Mouse (Mus musculus): Measurements from ENCODE around the gene Plod2. TPM values are rescaled to one million over a fixed set of nuclear protein-coding genes. Genes with fewer than 3 reads are reported as not detected.

Plod2 gene
- total RNA-seq, 1 experiment, result 97.7 TPM

DNA sequence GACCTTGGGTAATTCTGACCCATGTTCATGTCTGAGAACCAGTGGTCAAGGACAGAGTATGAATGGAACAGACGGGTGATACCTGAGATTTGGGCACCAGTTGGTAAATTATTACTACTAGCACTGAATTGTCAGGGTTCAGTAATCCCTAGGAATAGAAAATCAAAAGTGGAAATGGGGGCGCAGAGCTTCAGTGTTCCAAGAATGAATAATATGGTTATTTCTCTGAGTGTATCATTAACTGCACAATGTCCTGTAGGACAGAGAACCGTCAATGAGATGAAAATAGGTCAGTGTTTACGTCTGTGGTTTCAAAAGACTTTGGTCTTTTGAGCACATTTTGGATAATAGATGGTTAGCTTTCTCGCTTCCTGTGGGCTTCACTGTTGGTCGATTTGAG is 21.3 kb downstream of the Plod2 start:
- Histone ChIP-seq H3K27ac (ENCODE audit: insufficient read depth, low read depth, low read length, poor library complexity, severe bottlenecking) (no peak overlapping the region), H3K36me3 (ENCODE audit: control insufficient read depth, insufficient read depth, low read length, poor library complexity, severe bottlenecking) (no peaks in the 10 kb centered on the region), H3K9ac (ENCODE audit: insufficient read depth, low read depth, low read length, poor library complexity, severe bottlenecking) (no peak overlapping the region), H3K4me1 (ENCODE audit: control insufficient read depth in 2 of 2, insufficient read depth in 2 of 2, low read length in 2 of 2, poor library complexity in 1 of 2) (no peaks in the 10 kb centered on the region), H3K4me3 (ENCODE audit: insufficient read depth in 1 of 2, low read depth in 1 of 2, low read length in 2 of 2, poor library complexity in 1 of 2, severe bottlenecking in 1 of 2) (no peak overlapping the region), H3K9me3 (ENCODE audit: control insufficient read depth, insufficient read depth, low read depth, low read length) (no peaks in the 10 kb centered on the region)
- in situ Hi-C loops (cut with MboI; ENCODE audit: low sequenced_read_pairs in 2 of 2, unreplicated experiment in 2 of 2), result no loop called here
- no peak for TF ChIP-seq ZNF384 (IDR thresholded peaks at IDR 0.05; ENCODE audit: low read depth, low read length)
- TF ChIP-seq MAFK (IDR thresholded peaks at IDR 0.05; ENCODE audit: insufficient read depth, low read depth, low read length), result no peak
- no peak for TF ChIP-seq CHD2 (IDR thresholded peaks at IDR 0.05; ENCODE audit: low read depth, low read length)
- no peak for TF ChIP-seq ZC3H11A (IDR thresholded peaks at IDR 0.05; ENCODE audit: borderline replicate concordance, low read depth, low read length)
- no peak for DNase-seq (ENCODE audit: low read depth, low spot score)

DNA sequence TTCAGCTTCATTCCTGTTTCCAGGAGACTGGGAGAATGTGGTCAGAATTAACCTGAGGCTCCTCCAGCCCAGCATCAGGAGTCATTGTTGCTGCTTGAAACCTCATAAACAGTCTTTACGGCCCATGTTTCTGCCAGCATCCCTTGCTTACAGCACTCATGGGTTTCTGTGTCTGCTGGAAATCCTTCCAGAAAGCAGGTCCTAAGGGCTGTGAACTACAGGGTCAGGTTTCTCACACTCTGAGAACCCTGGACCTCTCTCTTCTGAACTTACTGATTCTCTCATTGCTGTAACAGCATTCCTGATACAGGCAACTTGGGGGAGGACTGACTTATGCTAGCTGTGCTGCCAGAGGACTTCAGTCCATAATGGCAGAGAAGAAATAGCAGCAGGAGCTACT is 22.4 kb downstream of the Plod2 start:
- no peak for DNase-seq (ENCODE audit: low read depth, low spot score)
- H3K27ac ChIP-seq (ENCODE audit: insufficient read depth, low read depth, low read length, poor library complexity, severe bottlenecking), result no peak overlapping the region
- H3K9me3 ChIP-seq (ENCODE audit: control insufficient read depth, insufficient read depth, low read depth, low read length), result no peaks in the 10 kb centered on the region
- no peaks in the 10 kb centered on the region for H3K36me3 ChIP-seq (ENCODE audit: control insufficient read depth, insufficient read depth, low read length, poor library complexity, severe bottlenecking)
- H3K4me3 ChIP-seq (ENCODE audit: insufficient read depth in 1 of 2, low read depth in 1 of 2, low read length in 2 of 2, poor library complexity in 1 of 2, severe bottlenecking in 1 of 2), result no peak overlapping the region
- in situ Hi-C loops (cut with MboI; ENCODE audit: low sequenced_read_pairs in 2 of 2, unreplicated experiment in 2 of 2), result no loop called here
- TF ChIP-seq HCFC1 (IDR thresholded peaks at IDR 0.05; ENCODE audit: borderline replicate concordance, insufficient read depth, low read length) (no peak), ZNF384 (IDR thresholded peaks at IDR 0.05; ENCODE audit: low read depth, low read length) (no peak), MAFK (IDR thresholded peaks at IDR 0.05; ENCODE audit: insufficient read depth, low read depth, low read length) (no peak), ZC3H11A (IDR thresholded peaks at IDR 0.05; ENCODE audit: borderline replicate concordance, low read depth, low read length) (no peak), CHD2 (IDR thresholded peaks at IDR 0.05; ENCODE audit: low read depth, low read length) (no peak)
- H3K4me1 ChIP-seq (ENCODE audit: control insufficient read depth in 2 of 2, insufficient read depth in 2 of 2, low read length in 2 of 2, poor library complexity in 1 of 2), result no peaks in the 10 kb centered on the region
- H3K9ac ChIP-seq (ENCODE audit: insufficient read depth, low read depth, low read length, poor library complexity, severe bottlenecking), result no peak overlapping the region

DNA sequence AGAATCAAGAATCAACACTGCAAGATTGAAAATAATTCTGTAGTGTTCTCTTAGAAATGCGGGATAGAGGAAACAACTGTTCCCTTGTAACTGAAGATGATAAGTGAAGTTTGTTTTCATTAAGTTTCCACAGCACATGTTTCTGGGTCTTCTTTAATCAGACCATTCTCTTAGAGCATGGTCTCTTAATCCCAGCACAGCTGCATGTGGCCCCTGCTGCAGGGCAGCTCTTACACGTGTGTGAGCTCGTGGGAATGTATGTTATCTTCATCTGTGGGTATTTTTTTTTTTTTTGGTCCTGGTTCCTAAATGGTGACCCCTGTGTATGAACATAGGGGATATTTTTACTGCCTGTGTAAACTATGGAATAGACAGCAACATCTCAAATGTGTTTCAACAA is 24.2 kb downstream of the Plod2 start:
- no peaks in the 10 kb centered on the region for H3K36me3 ChIP-seq (ENCODE audit: control insufficient read depth, insufficient read depth, low read length, poor library complexity, severe bottlenecking)
- no peak for DNase-seq (ENCODE audit: low read depth, low spot score)
- TF ChIP-seq HCFC1 (IDR thresholded peaks at IDR 0.05; ENCODE audit: borderline replicate concordance, insufficient read depth, low read length), result no peak
- TF ChIP-seq ZC3H11A (IDR thresholded peaks at IDR 0.05; ENCODE audit: borderline replicate concordance, low read depth, low read length), result no peak
- no peak for TF ChIP-seq MAFK (IDR thresholded peaks at IDR 0.05; ENCODE audit: insufficient read depth, low read depth, low read length)
- no peak for TF ChIP-seq ZNF384 (IDR thresholded peaks at IDR 0.05; ENCODE audit: low read depth, low read length)
- TF ChIP-seq CHD2 (IDR thresholded peaks at IDR 0.05; ENCODE audit: low read depth, low read length), result no peak
- in situ Hi-C loops (cut with MboI; ENCODE audit: low sequenced_read_pairs in 2 of 2, unreplicated experiment in 2 of 2), result no loop called here
- H3K9ac ChIP-seq (ENCODE audit: insufficient read depth, low read depth, low read length, poor library complexity, severe bottlenecking), result no peak overlapping the region
- no peaks in the 10 kb centered on the region for H3K4me1 ChIP-seq (ENCODE audit: control insufficient read depth in 2 of 2, insufficient read depth in 2 of 2, low read length in 2 of 2, poor library complexity in 1 of 2)
- H3K4me3 ChIP-seq (ENCODE audit: insufficient read depth in 1 of 2, low read depth in 1 of 2, low read length in 2 of 2, poor library complexity in 1 of 2, severe bottlenecking in 1 of 2), result no peak overlapping the region
- H3K27ac ChIP-seq (ENCODE audit: insufficient read depth, low read depth, low read length, poor library complexity, severe bottlenecking), result no peak overlapping the region
- H3K9me3 ChIP-seq (ENCODE audit: control insufficient read depth, insufficient read depth, low read depth, low read length), result no peaks in the 10 kb centered on the region

DNA sequence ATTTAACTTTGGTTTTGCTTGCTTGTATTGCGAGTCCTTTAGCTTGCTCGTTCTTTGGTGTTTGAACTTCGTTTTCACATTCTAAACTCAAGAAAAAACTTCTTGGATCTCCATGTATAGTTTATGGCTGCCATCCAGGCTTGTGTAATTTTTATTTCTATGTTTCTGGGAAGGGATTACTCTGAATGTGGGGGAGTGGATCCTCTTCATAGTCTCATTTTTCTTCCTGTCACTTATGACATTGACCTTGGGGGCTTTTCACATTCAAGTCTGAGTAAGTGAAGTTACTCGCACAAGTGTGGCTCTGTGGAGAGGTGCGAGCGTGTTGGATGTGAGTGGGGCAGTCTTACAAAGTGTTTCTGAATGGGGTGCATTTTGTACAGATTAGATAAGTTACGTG is 25.5 kb downstream of the Plod2 start:
- Histone ChIP-seq H3K27ac (ENCODE audit: insufficient read depth, low read depth, low read length, poor library complexity, severe bottlenecking) (no peak overlapping the region), H3K9me3 (ENCODE audit: control insufficient read depth, insufficient read depth, low read depth, low read length) (no peaks in the 10 kb centered on the region), H3K4me1 (ENCODE audit: control insufficient read depth in 2 of 2, insufficient read depth in 2 of 2, low read length in 2 of 2, poor library complexity in 1 of 2) (no peaks in the 10 kb centered on the region), H3K9ac (ENCODE audit: insufficient read depth, low read depth, low read length, poor library complexity, severe bottlenecking) (no peak overlapping the region), H3K4me3 (ENCODE audit: insufficient read depth in 1 of 2, low read depth in 1 of 2, low read length in 2 of 2, poor library complexity in 1 of 2, severe bottlenecking in 1 of 2) (no peak overlapping the region), H3K36me3 (ENCODE audit: control insufficient read depth, insufficient read depth, low read length, poor library complexity, severe bottlenecking) (no peaks in the 10 kb centered on the region)
- no peak for DNase-seq (ENCODE audit: low read depth, low spot score)
- TF ChIP-seq ZC3H11A (IDR thresholded peaks at IDR 0.05; ENCODE audit: borderline replicate concordance, low read depth, low read length) (no peak), ZNF384 (IDR thresholded peaks at IDR 0.05; ENCODE audit: low read depth, low read length) (no peak), CHD2 (IDR thresholded peaks at IDR 0.05; ENCODE audit: low read depth, low read length) (no peak), MAFK (IDR thresholded peaks at IDR 0.05; ENCODE audit: insufficient read depth, low read depth, low read length) (no peak), HCFC1 (IDR thresholded peaks at IDR 0.05; ENCODE audit: borderline replicate concordance, insufficient read depth, low read length) (no peak)
- in situ Hi-C loops (cut with MboI; ENCODE audit: low sequenced_read_pairs in 2 of 2, unreplicated experiment in 2 of 2), result no loop called here

DNA sequence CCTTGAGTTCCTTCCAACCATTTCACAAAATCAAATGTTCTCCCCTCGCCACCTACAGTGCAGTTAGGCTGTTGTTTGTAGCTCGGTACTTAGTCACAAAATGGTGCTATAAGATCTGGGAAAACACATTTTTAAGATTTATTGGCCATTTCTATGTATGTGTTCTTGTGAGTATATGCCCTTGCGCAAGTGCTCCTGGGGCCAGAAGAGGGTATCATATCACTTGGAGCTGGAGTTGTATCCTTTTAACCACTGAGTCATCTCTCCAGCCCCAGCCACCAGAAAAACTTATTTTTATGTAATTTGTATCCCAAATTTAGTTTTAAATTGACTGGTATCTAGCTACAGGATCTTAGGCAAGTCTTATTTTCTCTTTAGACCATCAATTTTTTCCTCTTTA is 26.8 kb downstream of the Plod2 start:
- H3K4me3 ChIP-seq (ENCODE audit: insufficient read depth in 1 of 2, low read depth in 1 of 2, low read length in 2 of 2, poor library complexity in 1 of 2, severe bottlenecking in 1 of 2), result no peak overlapping the region
- in situ Hi-C loops (cut with MboI; ENCODE audit: low sequenced_read_pairs in 2 of 2, unreplicated experiment in 2 of 2), result no loop called here
- no peak for DNase-seq (ENCODE audit: low read depth, low spot score)
- no peak overlapping the region for H3K27ac ChIP-seq (ENCODE audit: insufficient read depth, low read depth, low read length, poor library complexity, severe bottlenecking)
- H3K4me1 ChIP-seq (ENCODE audit: control insufficient read depth in 2 of 2, insufficient read depth in 2 of 2, low read length in 2 of 2, poor library complexity in 1 of 2), result no peaks in the 10 kb centered on the region
- no peaks in the 10 kb centered on the region for H3K9me3 ChIP-seq (ENCODE audit: control insufficient read depth, insufficient read depth, low read depth, low read length)
- no peaks in the 10 kb centered on the region for H3K36me3 ChIP-seq (ENCODE audit: control insufficient read depth, insufficient read depth, low read length, poor library complexity, severe bottlenecking)
- no peak overlapping the region for H3K9ac ChIP-seq (ENCODE audit: insufficient read depth, low read depth, low read length, poor library complexity, severe bottlenecking)
- TF ChIP-seq MAFK (IDR thresholded peaks at IDR 0.05; ENCODE audit: insufficient read depth, low read depth, low read length) (no peak), ZC3H11A (IDR thresholded peaks at IDR 0.05; ENCODE audit: borderline replicate concordance, low read depth, low read length) (no peak), HCFC1 (IDR thresholded peaks at IDR 0.05; ENCODE audit: borderline replicate concordance, insufficient read depth, low read length) (no peak), CHD2 (IDR thresholded peaks at IDR 0.05; ENCODE audit: low read depth, low read length) (no peak), ZNF384 (IDR thresholded peaks at IDR 0.05; ENCODE audit: low read depth, low read length) (no peak)
